Mouse (Mus musculus) embryonic facial prominence, embryonic 11.5 days (tissue): ENCODE measurements around the gene Dapk3. TPM values are rescaled to one million over a fixed set of nuclear protein-coding genes. Genes with fewer than 3 reads are reported as not detected.
"Not testable (repeated sequence)": the region's sequence is repeated elsewhere in the genome, so short reads cannot be mapped to it uniquely, and the experiment has no call there.

Experiments used
- ATAC-seq: fragments of 200-750 bp; cut with Nextera tagmentation; replicated peaks from 2 replicates; pipeline ENCODE4 v1.8.0; 2017; ENCODE audit warnings: low read depth; ENCODE audit not compliant: insufficient number of reproducible peaks, low FRiP score, low TSS enrichment
- DNase-seq: peaks from one replicate; pipeline ENCODE4 v3.0.0-alpha.2; 2015; ENCODE audit warnings: low spot score
- H3K27ac ChIP-seq: fragments of 300-500 bp; sonication (generic); replicated peaks from 2 replicates; pipeline ENCODE4 v1.5.1; 2014; ENCODE audit warnings: mild to moderate bottlenecking, low read depth, low read length, control low read depth
- H3K27me3 ChIP-seq: fragments of 300-500 bp; sonication (generic); 2 replicates; pipeline ENCODE4 v1.6.1; 2014; ENCODE audit warnings: mild to moderate bottlenecking, low read length, moderate library complexity, mixed read lengths; ENCODE audit not compliant: control insufficient read depth, insufficient read depth
- H3K36me3 ChIP-seq: fragments of 300-500 bp; sonication (generic); replicated peaks from 2 replicates; pipeline ENCODE4 v1.6.1; 2014; ENCODE audit warnings: low read depth, mild to moderate bottlenecking, low read length, moderate library complexity, mixed read lengths; ENCODE audit not compliant: control insufficient read depth, insufficient read depth
- H3K4me1 ChIP-seq: fragments of 300-500 bp; sonication (generic); 2 replicates; pipeline ENCODE4 v1.6.1; 2014; ENCODE audit warnings: low read length, mixed read lengths; ENCODE audit not compliant: control insufficient read depth, insufficient read depth
- H3K4me2 ChIP-seq: fragments of 300-500 bp; sonication (generic); 2 replicates; pipeline ENCODE4 v1.6.1; 2014; ENCODE audit warnings: low read depth, mild to moderate bottlenecking, control low read depth, low read length, moderate library complexity
- H3K4me3 ChIP-seq: fragments of 300-500 bp; sonication (generic); 2 replicates; pipeline ENCODE4 v1.5.1; 2014; ENCODE audit warnings: low read depth, low read length, control low read depth
- H3K9ac ChIP-seq: fragments of 300-500 bp; sonication (generic); replicated peaks from 2 replicates; pipeline ENCODE4 v1.6.1; 2014; ENCODE audit warnings: mild to moderate bottlenecking, control low read depth, low read length
- H3K9me3 ChIP-seq: fragments of 300-500 bp; sonication (generic); replicated peaks from 2 replicates; pipeline ENCODE4 v1.6.1; 2016; ENCODE audit warnings: mild to moderate bottlenecking, low read length, inconsistent platforms, mixed read lengths; ENCODE audit not compliant: control insufficient read depth
- WGBS: fragments of 180-500 bp; shearing (Covaris S2); extraction: QIAGEN DNeasy Blood & Tissue Kit; methylation state at CpG from one replicate; pipeline ENCODE4 v1.1.7; 2014; 5-methylcytosine and 5-hydroxymethylcytosine counted together
- polyA plus RNA-seq: library from polyadenylated mRNA; unstranded; fragments of >200 nt; fragmentation: Nextera tagmentation; extraction: Ambion mirVana; gene quantifications from 2 replicates; pipeline ENCODE4 v1.2.1, GENCODE M21; 2014

Dapk3 gene
- polyA plus RNA-seq, 1 experiment from 2014 or later, result 47.4 TPM

GRCm38 (mm10) chr10:81177491-81177925 is 5.3 kb upstream of the Dapk3 start:
- Histone ChIP-seq H3K36me3 (peaks cover 40% of the 10 kb centered on the region), H3K4me2 (peak overlapping the region; percentile 89), H3K27ac (peak overlapping the region; percentile 75), H3K27me3 (no peaks in the 10 kb centered on the region), H3K4me1 (peaks cover 2% of the 10 kb centered on the region; the same call in 1 of the 2 replicates), H3K9ac (peak overlapping the region; percentile 90), H3K4me3 (peak overlapping the region; percentile 83), H3K9me3 (no peaks in the 10 kb centered on the region)
- WGBS, result 15% methylated on average over 16 of the region's 16 CpGs
- ATAC-seq, result no peak
- DNase-seq, result no peak

- WGBS, result 70% methylated on average over 14 of the region's 14 CpGs
- Histone ChIP-seq H3K4me3 (peak overlapping the region; percentile 83), H3K36me3 (peaks cover 40% of the 10 kb centered on the region), H3K27me3 (no peaks in the 10 kb centered on the region), H3K27ac (no peak overlapping the region), H3K4me2 (peak overlapping the region; percentile 89), H3K9ac (peak overlapping the region; percentile 90), H3K9me3 (no peaks in the 10 kb centered on the region), H3K4me1 (peaks cover 2% of the 10 kb centered on the region; the same call in 1 of the 2 replicates)
- ATAC-seq (no peak), DNase-seq (no peak)
Measured at GRCm38 (mm10) chr10:81177958-81178712, 4.7 kb upstream of the Dapk3 start.

GRCm38 (mm10) chr10:81178927-81179326 is 3.9 kb upstream of the Dapk3 start:
- 94% methylated on average over 11 of the region's 11 CpGs for WGBS
- peaks cover 40% of the 10 kb centered on the region for H3K36me3 ChIP-seq
- no peaks in the 10 kb centered on the region for H3K27me3 ChIP-seq
- no peak overlapping the region for H3K27ac ChIP-seq
- H3K9me3 ChIP-seq, result no peaks in the 10 kb centered on the region
- no peak for DNase-seq
- no peak overlapping the region for H3K4me2 ChIP-seq
- H3K9ac ChIP-seq, result no peak overlapping the region; the same call in 1 of the 2 replicates
- H3K4me3 ChIP-seq, result no peak overlapping the region
- ATAC-seq, result no peak
- H3K4me1 ChIP-seq, result peaks cover 7% of the 10 kb centered on the region

GRCm38 (mm10) chr10:81179451-81180342 is 3.1 kb upstream of the Dapk3 start:
- no peak overlapping the region for H3K4me2 ChIP-seq
- 93% methylated on average over 32 of the region's 32 CpGs for WGBS
- no peak overlapping the region for H3K4me3 ChIP-seq
- no peaks in the 10 kb centered on the region for H3K9me3 ChIP-seq
- H3K9ac ChIP-seq, result no peak overlapping the region
- no peak overlapping the region for H3K27ac ChIP-seq
- H3K36me3 ChIP-seq, result peaks cover 40% of the 10 kb centered on the region
- ATAC-seq (no peak), DNase-seq (no peak)
- no peaks in the 10 kb centered on the region for H3K27me3 ChIP-seq
- peaks cover 7% of the 10 kb centered on the region for H3K4me1 ChIP-seq

- no peak overlapping the region for H3K4me3 ChIP-seq
- no peak overlapping the region for H3K27ac ChIP-seq
- no peaks in the 10 kb centered on the region for H3K27me3 ChIP-seq
- no peak for ATAC-seq
- no peak overlapping the region for H3K4me2 ChIP-seq
- peaks cover 10% of the 10 kb centered on the region for H3K4me1 ChIP-seq
- DNase-seq, result no peak
- H3K9me3 ChIP-seq, result no peaks in the 10 kb centered on the region
- WGBS, result 89% methylated on average over 13 of the region's 13 CpGs
- H3K36me3 ChIP-seq, result peaks cover 40% of the 10 kb centered on the region
- no peak overlapping the region for H3K9ac ChIP-seq
Measured at GRCm38 (mm10) chr10:81180946-81181345, 1.9 kb upstream of the Dapk3 start.

- not testable (repeated sequence) for H3K4me3 ChIP-seq, DNase-seq, H3K9ac ChIP-seq, ATAC-seq, H3K27ac ChIP-seq, H3K4me2 ChIP-seq, H3K9me3 ChIP-seq, H3K27me3 ChIP-seq
- WGBS, result 79% methylated on average over 12 of the region's 12 CpGs
- Histone ChIP-seq H3K4me1 (peaks cover 10% of the 10 kb centered on the region), H3K36me3 (peaks cover 40% of the 10 kb centered on the region)
Measured at GRCm38 (mm10) chr10:81181860-81182259, 945 bp upstream of the Dapk3 start.

GRCm38 (mm10) chr10:81183805-81184204 is 1.0 kb downstream of the Dapk3 start, which contains the start of gene 4930442H23Rik:
TSS of gene 4930442H23Rik (minus strand) at chr10:81183849.
- no peaks in the 10 kb centered on the region for H3K9me3 ChIP-seq
- no peak for DNase-seq
- peaks cover 28% of the 10 kb centered on the region for H3K36me3 ChIP-seq
- WGBS, result 82% methylated on average over 5 of the region's 5 CpGs
- no peak for ATAC-seq
- H3K4me1 ChIP-seq, result peaks cover 8% of the 10 kb centered on the region
- H3K4me3 ChIP-seq, result peak within 1 kb of the TSS; percentile 63
- peak within 1 kb of the TSS; percentile 66 for H3K4me2 ChIP-seq
- H3K27me3 ChIP-seq, result no peaks in the 10 kb centered on the region
- 0 out of 2 replicates have a peak within 1 kb of the TSS, but pooled peaks have one; percentile 57 for H3K27ac ChIP-seq
- peak within 1 kb of the TSS; percentile 68 for H3K9ac ChIP-seq
